Mouse (Mus musculus) bone marrow, adult 2 months (tissue): ENCODE data around the gene Zfp827.

Experiments
- CTCF ChIP-seq: fragments of 200-500 bp; IDR thresholded peaks from 2 replicates; pipeline ENCODE4 v1.5.1; 2011; ENCODE audit warnings: low read length, control low read depth; ENCODE audit not compliant: control insufficient read depth, insufficient read depth
- POLR2A ChIP-seq: fragments of 200-500 bp; IDR thresholded peaks from 2 replicates; pipeline ENCODE4 v1.6.1; 2011; ENCODE audit warnings: low read depth, mild to moderate bottlenecking, control low read depth, low read length, borderline replicate concordance; ENCODE audit not compliant: control insufficient read depth

DNA sequence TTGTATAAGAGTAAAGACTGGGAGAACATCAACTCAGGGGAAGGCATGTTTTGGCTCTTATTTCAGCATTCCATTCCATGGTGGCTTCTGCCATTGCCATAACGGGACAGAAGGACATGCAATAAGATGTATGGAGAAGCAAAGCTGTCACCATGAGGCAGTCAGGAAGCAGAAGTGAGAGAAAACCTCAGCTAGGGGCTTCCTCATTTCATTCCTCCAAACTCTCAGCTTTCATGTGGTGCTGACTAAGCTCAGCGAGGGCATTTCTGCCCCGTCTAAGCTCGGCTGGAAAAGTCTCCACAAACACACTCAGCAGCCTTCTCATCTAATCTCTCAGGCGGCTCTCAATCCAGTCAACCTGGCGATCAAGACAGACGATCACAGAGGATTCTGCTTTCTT is 197.3 kb downstream of the Zfp827 start:
- TF ChIP-seq CTCF (no peak), POLR2A (no peak)
